Mouse (Mus musculus): ENCODE measurements at regions not wholly inside any gene's neighbourhood (a gene's known extent, or its start where the extent isn't known, plus 50 kb on each side); places are given as distances from the start of the nearest gene placed in this dataset.

DNA sequence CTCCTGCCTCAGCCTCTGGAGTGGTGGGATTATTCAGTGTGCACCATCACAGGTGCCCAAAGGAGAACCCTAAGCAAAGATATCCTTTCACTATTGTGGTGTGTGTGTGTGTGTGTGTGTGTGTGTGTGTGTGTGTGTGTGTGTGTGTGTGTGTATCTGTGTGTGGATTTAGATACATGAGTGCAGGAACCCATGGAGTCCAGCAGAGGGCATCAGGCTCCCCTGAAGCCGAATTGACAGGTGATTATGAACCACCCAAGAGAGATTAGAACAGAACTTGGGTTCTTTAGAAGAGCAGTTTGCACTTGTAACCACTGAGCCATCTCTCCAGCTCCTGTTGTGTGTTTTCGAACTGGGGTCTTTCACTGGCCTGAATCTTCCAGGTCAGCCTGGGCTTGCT is 310.1 kb upstream of the Tbx3 start:
- no peak for DNase-seq

DNA sequence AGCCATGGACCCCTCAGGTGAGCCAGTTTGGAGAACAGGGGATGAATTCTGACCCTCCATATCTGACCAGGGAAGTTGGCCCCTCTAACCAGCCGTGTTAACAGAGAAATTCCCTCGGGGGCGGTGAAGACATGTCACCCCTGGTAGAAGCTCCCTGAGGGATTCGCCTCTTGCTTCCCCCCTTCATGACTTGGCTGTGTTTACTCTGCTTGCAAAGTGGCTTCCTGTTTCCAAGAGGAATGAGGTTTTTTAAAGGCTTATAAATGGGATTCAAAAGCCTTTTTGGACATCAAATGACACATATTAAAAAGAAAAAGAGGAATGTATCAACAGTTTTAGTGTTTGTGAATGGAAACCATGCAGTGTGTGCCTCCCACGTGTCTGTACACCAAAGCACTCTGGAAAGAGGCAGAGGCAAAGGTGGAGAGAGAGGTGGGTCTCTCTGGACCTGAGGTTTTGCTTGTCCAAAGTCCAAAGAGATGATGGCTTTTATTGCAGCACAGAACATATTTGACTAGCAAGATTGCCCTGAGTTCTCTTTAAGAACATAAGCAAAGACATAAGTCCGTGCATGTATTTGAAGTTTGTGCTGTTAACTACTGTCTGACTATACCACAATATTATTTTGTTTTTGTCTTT is 308.9 kb upstream of the Tbx3 start:
- DNase-seq, result no peak

DNA sequence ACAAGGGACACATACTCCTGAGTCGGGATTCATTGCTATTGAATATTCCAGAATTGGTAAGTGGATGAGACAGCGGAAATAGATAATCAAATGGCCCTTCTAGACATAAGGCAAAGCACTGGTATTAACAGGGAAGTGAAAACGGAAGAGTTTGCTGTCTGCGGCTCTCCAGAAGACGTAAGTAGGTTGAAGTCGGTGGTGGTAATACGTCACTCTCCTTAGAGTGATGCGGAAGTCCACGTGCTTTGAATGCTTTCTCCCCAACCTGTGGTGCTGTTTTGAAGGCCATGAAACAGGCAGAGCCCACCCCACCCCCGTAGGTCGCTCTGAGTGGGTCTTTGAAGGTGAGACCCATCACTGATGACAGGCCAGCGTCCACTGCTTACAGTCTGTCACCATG is 308.0 kb upstream of the Tbx3 start:
- no peak for DNase-seq

DNA sequence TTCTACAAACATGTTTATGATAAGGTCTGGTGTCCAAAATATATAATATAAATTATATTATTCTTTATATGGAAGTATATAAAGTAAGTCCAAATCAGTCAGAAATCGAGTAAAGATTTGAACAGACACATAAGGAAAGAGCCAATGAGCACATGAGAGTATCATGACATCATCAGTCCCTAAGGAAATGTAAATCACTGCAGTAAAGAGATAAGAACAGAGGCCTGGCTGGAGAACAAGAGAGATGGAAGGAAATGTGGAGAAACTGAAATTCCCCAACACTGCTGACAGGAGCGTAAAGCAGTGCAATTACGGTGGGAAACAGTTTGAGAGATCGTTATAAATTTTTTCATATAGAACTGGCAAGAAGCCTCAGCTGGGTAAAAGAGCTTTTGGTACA is 306.2 kb upstream of the Tbx3 start:
- DNase-seq, result no peak

DNA sequence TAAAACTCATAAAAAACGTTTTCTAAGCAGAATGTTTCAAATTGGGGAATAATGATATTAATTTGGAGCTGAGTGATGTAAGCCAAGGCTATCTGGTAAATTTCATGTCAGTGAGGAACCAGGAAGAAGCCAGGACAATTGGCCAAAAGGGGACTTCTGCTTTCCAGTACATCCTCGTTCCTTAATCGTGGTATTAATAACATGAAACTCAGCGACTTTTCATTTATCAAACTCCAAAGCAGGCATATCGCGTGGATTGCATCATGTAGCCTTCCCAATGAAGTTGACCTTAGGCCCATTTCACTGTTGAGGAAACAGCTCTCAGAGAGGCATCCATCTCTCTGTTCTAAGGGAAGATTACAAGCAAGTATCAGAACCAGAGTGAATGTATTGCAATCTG is 305.3 kb upstream of the Tbx3 start:
- DNase-seq, result no peak

DNA sequence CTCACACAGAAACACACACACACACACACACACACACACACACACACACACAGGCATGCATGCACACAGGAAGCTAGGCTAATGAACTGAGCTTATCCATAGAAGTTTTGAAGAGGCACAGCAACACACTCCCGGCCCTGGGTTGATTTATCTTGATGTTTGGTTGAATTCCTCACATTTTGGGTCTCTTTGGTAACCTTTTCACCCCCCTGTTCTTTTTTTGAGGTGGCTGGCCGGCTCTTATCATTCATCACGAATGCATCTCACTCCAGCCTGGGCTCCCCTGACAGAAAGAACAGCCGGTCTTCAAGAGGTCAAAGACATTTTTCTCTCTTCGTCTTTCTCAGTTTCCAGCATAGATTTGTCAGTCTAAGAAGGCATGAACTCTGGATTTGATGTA is 304.2 kb upstream of the Tbx3 start:
- DNase-seq, result no peak

DNA sequence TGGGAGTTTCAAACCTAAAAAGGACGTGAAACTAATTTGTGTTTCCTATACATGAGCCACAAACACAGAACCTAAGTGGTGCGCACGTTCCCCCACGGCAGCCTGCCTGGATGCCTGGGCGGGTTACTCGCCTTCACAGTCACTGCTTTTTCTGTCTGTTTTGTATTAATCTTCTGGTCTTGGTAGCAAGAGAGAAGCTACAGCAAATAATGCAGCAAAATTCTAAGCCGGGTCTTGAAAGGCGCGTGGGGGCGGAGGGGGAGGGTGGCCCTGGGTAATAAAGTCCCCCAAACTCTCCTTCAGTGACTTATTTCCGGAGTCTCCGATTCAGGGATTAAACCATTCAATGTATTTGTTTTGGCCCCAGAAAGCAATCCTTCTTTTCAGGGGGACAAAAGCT is 300.0 kb upstream of the Tbx3 start:
- no peak for DNase-seq

DNA sequence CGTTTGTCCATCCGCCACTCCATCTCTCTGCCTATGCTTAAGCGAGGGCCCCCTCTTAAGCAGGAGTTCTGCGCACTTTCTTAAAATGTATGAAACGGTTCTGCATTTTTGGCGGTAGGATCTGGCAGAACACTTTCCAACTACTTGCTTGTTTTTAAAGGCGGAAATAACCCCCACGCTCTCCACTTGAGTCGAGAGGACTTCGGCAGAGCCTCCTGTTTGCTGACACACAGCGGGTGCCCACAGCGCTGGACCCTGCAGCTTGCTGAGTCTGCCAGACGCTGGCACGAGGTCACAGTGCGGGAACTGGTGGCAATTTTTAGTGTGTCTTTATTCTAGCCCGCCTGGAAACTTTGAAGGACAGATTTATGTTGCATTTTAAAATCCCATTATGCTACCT is 299.5 kb upstream of the Tbx3 start:
- DNase-seq, result no peak

DNA sequence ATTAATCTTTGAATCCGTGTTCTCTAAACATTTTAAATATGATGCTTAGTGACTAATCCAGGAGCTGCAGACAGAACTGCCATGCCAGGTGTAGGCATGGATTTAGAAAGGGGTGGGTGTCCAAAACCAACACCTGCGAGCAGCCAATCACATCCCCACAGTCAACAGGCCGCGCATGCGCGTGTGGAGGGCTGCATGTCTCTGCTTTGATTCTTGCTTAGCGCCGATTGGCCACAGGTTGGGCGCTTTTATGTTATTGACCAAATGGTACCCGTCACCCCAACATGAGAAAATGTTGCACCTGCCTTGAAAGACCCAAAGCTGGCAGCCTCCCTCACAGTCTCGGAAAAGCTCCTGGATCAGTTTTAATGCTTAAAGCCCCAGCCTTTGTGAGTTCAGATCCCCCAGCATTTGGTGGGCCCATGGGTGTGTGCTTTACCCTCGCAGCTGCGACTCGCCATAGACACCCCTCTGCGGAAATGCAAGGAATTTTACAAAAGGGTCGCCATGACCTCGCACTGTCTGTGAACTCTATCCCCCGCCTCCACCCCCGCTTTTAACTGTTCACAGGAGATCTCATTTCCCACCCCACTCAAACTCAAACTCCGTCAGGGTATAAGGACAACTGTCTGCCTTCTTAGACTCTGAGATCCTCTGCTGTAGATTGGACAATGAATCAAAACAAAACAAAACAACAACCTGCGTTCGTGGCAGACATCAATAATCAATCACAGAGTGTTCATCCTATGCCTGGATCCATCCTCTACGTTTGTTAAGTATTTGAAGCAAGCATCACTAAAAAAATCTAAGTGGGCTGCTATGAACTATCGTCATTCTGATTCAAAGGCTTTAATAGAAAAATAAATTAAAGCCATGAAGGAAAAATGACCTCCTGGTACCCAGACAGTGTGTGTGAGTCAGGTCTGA is 296.4 kb upstream of the Tbx3 start:
- no peak for DNase-seq

DNA sequence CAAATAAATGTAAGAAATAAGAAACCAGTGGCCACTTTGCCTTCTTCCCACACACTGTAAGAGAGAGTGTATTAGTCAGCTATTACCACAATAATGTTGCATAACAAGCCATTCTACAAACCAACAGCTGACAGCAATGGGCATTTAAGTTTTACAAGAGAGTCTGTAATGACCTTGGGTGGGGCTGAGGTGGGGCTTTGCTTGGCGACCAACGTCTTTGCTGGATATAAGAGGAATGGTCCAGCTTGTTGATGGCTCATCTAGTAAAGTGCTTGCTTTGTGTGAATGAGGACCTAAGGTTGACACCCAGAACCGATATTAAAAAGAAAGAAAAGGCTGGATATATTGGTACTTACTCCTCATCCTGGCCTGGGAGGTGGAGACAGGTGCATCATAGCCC is 295.6 kb upstream of the Tbx3 start:
- no peak for DNase-seq

DNA sequence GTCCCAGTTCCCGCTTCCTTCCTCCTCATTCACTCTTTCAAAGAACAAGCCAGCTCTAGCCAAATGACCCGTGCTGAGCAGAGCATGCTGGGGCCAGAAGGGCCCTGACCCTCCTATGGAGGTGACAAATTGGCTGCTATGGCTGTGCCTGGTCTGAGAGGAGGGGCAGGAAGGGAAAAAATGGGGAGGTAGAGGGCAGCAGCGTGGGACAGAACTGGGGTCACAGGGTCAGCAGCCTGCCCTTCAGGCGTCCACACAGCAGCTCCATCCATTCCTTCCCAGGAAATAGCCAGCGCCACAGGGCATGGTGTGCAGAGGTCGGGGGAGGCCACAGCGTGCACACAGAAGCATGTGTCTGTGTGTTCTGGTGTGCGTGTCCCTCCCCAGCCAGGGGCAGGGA is 292.2 kb upstream of the Tbx3 start:
- DNase-seq, result no peak

DNA sequence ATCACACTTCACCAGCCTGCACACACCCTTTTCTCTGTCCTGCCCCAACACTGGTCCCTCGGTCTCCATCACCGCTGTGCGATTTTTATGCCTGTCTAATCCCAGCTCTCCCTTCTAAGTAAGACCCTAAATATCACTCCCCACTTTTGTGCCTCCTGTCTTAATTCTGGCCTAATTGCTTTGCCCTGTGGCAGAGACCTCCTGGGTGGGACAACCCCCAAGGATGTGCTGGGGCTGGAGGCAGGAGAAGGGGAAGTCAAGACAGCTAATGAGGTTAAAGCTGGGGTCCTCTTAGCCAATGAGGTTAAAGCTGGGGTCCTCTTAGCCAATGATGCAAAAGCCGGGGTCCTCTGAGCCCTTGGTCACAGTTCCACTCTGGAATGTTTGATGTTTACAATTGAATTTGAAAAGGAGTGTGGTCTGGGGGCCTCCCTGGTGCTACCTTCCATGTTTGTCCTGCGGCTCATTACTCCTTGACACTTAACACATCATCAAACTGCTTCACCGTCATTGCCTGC is 290.5 kb upstream of the Tbx3 start:
- DNase-seq, result no peak

DNA sequence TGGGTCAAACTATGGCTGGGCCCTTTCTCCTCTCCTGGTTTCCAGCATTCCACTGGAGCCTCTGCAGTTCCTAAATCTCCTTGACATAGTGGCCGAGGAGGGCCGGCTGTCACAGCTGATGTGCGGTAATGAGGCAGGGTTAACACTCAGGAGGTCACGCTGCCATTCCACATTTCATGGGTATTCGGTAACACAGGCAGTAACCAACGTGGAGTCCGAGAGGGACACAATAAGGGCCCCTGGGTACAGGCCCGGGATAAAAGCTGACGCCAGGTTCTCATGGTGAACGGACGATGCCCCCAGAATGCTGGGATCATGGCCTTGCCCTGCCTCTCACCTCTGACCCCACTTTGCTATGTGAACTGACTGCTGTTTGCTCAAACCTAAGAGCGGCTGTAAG is 289.0 kb upstream of the Tbx3 start:
- no peak for DNase-seq

DNA sequence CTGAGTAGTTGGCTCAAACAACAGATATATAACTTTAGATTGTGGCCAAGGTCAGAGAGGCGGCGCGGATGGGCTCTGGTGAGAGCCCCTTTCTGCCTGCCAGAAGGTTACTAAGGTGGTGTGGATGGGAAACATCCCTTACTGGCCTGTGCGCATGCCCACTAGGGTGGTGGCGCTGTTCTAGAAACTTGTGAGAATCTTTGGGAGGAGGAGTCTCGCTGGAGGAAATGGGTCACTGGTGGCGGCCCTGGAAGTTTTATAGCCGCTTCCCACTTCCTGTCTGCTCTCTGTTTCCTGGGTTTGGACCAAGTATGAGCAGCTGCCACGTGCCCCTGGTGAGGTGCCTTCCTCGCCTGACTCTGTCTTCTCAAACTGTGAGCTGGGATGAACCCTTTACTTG is 285.0 kb upstream of the Tbx3 start:
- no peak for DNase-seq

DNA sequence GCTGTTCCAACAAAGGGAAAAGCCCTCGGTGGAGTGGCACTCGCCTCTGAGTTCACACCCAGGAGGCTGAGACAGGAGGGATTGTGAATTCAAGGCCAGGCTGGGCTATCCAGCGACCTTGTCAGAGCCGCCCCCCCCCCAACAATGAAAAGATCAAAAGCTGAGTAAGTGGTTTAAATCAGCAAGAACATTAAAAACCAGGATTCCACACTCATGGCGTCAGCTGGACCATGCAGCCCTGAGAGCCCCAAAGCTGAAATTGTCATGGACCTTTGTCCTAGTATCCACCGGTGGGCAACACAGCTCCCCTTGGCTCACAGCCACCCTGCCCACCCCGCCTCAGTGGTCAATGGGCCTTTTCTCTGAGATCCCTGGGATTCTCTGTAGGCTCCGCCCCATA is 283.6 kb upstream of the Tbx3 start:
- DNase-seq, result no peak

DNA sequence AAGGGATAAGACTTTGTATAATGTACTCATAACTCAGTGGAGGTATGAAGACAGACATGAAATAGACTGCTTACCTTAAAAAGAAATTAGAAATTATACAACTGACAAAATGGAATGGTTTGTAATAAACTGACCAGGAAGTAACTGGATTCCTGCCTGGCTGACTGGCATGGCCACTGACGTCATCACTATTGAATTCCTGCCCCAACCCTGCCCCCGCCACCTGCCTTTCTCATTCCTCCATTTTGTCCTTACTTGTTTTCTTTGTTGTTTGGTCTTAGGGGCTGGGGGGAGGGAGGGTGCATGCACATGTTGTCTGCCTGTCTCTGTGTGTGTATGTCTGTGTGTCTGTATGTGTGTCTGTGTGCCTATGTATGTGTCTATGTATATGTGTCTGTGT is 283.2 kb upstream of the Tbx3 start:
- no peak for DNase-seq

DNA sequence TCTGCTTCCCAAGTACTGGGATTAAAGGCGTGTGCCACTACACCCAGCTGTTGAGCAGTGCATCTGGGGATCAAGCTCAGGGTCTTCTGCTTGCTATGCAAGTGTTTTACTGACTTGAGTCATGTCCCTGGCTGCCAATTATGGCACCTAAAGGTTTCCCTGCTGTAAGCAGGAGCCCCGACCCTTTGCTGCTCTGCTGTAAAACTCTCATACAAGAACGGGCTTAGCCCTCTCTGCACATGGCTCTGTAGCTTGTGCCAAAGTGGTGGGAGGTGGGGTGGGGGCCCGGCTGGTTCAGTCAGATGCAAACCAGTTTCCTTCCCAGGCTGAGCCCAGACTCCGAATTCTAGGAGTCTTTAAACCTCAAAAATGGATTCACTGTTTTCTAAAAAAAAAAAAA is 281.6 kb upstream of the Tbx3 start:
- DNase-seq, result no peak

DNA sequence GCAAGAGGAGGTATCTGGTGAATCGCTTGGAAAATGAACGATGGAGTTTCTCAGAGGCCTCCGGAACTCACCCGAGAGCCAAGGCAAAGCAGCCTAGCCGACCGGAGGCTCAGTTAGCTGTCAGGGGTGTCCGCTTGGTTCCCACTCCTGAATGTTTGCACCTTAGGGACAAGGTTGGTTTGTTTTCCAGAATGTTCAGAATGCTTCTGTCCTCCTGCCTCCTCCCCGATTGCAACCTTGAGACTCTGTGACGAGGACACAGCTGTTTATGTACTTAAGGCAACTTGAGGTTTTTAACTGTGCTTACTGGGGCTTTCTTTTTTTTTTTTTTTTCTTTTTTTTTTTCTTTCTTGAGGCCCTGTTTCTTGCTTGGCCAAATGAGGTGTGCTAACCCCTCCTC is 281.1 kb upstream of the Tbx3 start:
- DNase-seq, result no peak

DNA sequence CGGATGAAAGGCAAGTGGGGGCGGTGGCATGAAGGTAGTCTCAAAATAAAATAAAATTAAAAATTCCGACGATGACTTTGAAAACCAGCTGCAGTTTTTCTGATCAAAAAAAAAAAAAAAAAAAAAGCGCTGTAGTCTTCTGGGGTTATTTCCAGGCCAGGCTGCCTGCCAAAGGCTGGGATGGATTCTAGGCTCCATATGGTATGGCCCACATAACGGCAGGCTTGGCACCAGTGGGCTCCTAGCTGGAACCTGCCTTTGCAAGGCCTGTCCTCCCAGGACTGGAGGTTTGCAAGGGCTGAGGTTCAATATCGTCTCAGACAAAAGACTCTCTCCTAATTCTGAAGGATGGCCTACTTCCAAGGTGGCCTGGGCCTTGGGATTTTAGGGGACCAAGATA is 280.6 kb upstream of the Tbx3 start:
- no peak for DNase-seq

DNA sequence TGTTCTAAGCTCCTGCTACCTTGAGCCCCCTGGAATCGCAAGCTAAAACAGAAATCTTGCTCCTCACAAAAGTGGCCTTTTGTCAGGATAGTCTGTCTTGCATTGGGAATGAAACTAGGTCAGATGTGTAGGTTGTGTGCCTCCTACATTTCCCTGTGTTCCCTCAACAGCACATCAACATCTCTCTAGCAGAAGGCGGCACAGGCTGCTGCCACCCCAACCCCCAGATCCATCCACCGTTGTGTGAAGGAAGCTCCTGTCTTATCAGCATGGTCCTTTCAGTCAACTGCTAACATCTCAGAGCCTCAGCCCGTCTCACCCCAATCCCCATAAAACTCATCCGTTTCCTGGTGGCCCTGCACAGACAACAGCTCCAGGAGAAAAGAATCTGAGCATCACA is 272.0 kb upstream of the Tbx3 start:
- no peak for DNase-seq

DNA sequence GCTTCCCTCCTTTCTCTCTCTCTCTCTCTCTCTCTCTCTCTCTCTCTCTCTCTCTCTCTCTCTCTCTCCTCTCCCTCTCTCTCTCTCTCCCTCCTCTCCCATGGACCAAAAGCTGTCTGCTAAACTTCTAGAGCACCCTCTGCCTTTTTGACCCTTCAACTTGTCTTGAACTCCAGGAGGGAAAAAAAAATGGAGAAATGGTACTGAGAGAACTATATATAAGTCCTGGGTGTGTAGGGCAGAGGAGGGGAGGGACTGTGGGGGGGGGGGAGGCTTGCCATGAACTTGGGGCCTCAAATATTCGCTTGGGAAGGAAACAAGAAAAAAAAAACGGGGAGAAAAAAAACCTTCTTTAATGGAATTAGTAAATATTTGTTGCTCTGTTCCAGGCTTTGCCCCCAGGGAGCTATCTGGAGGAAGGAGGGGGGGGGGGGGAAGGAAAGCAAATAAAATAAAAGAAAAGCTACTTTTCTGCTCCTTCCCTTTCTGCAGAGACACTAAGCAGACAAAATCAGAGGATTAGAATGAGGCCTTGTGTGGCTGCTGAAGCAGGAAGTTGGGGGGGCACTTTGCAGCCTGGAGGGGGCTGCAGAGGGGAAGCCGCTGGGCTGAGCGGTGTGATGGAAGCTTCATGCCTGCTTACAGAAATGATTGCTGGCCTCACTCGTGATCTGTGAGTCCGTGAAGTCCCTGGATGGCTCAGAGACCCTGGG is 270.1 kb upstream of the Tbx3 start:
- no peak for DNase-seq

DNA sequence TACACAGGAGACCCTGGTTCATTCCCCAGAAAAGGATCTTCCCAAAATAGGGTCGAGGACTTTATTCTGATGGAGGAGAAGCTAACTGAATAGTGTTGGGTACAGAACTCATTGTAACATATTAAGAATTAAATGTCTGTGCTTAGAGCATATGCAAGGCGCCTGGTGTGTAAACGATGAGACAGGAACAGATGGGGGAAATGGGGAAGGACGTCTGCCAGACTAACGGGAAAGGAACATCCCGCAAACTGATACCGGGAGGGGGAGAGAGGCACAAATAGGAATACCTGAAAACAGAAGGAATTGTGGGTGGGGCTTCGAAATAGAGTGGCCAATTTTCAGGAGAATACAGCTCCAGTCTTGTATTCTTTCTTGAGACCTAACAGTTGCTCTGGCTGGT is 268.6 kb upstream of the Tbx3 start:
- DNase-seq, result no peak

DNA sequence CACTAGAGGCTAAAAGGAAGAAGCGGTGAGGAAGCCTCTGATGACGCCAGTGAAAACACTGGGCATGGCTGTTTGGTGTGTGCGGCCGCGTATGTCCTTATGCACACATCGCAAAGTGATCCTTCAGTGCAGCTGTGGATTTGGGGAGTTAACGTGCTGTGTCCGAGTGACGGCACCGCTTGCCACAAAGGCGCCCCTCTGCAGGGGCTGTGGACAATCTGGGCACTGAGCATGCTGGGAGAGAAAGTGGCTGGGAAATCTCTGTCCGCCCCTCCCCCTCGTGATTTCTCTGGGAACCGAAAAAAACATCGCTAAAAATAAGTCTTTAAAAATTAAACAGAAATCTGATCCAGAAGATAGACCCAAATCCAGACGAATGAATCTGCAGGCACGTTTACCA is 267.8 kb upstream of the Tbx3 start:
- no peak for DNase-seq

DNA sequence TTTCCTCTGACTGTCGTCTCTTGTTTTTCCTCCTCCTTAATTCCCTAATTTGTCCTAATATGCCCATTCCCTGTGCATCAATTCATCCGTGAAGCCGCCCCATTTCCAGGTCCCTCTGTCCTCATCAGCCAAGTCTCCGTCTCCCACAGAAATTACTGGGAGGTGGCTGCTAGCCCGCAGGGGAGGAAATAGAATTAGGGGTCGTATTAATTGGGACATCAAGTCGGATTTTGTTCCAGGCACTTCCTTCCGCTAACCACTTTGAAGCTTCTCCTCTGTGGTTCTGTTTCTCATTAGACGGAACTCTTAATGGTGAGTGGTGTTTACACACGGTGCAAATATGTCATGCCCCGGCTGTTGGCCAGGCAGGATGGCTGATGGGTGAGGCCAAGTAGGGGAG is 259.5 kb upstream of the Tbx3 start:
- no peak for DNase-seq

All from spleen, adult 18-20 months (tissue).